Mouse (Mus musculus) embryo, embryonic 11.5 days (tissue): ENCODE data around the gene Prpf18.
"Not testable (repeated sequence)": the region's sequence is repeated elsewhere in the genome, so short reads cannot be mapped to it uniquely, and the experiment has no call there.

ENCODE experiments used
- DNase-seq: peaks from one replicate; pipeline ENCODE4 v3.0.0-alpha.2; 2012; ENCODE audit warnings: low read depth, low spot score

Prpf18 gene

GRCm38 (mm10) chr2:4651500-4652285, at the start of gene Prpf18:
Gene Prpf18 (minus strand): TSS chr2:4652113.
- peak; percentile 85 for DNase-seq

GRCm38 (mm10) chr2:4679886-4680285, 28.0 kb upstream of the Prpf18 start:
- no peak for DNase-seq

- DNase-seq, result no peak
These were observed 19.7 kb upstream of the Prpf18 start for GRCm38 (mm10) chr2:4671636-4672035.

- DNase-seq, result no peak
These were observed 17.8 kb upstream of the Prpf18 start for GRCm38 (mm10) chr2:4669701-4670100.

- no peak for DNase-seq
These were observed 16.7 kb upstream of the Prpf18 start for GRCm38 (mm10) chr2:4668626-4669025.

GRCm38 (mm10) chr2:4660677-4661076, 8.8 kb upstream of the Prpf18 start:
- no peak for DNase-seq

- no peak for DNase-seq
These were observed 2.3 kb downstream of the Prpf18 start for GRCm38 (mm10) chr2:4649646-4650045.

GRCm38 (mm10) chr2:4648094-4648493, 3.8 kb downstream of the Prpf18 start:
- DNase-seq, result no peak

- no peak for DNase-seq
These were observed 6.8 kb downstream of the Prpf18 start for GRCm38 (mm10) chr2:4645066-4645465.

GRCm38 (mm10) chr2:4638189-4638588, 13.7 kb downstream of the Prpf18 start:
- no peak for DNase-seq

GRCm38 (mm10) chr2:4636656-4637055, 15.3 kb downstream of the Prpf18 start:
- DNase-seq, result no peak

GRCm38 (mm10) chr2:4635804-4636203, 16.1 kb downstream of the Prpf18 start:
- DNase-seq, result no peak

- no peak for DNase-seq
These were observed 21.6 kb downstream of the Prpf18 start for GRCm38 (mm10) chr2:4630197-4630835.

- no peak for DNase-seq
These were observed 22.4 kb downstream of the Prpf18 start for GRCm38 (mm10) chr2:4629470-4629869.

- no peak for DNase-seq
These were observed 23.0 kb downstream of the Prpf18 start for GRCm38 (mm10) chr2:4628920-4629319.

- DNase-seq, result no peak
These were observed 25.0 kb downstream of the Prpf18 start for GRCm38 (mm10) chr2:4626911-4627310.

- DNase-seq, result no peak
These were observed 30.4 kb downstream of the Prpf18 start for GRCm38 (mm10) chr2:4621471-4621985.

- no peak for DNase-seq
These were observed 31.1 kb downstream of the Prpf18 start for GRCm38 (mm10) chr2:4620640-4621401.

GRCm38 (mm10) chr2:4619893-4620593, 31.9 kb downstream of the Prpf18 start:
- DNase-seq, result no peak

- DNase-seq, result not testable (repeated sequence)
These were observed 32.8 kb downstream of the Prpf18 start for GRCm38 (mm10) chr2:4619126-4619525.

- DNase-seq, result no peak
These were observed 34.9 kb downstream of the Prpf18 start for GRCm38 (mm10) chr2:4616995-4617394.
